Mouse (Mus musculus): Measurements from ENCODE around the gene Znhit1.

DNA sequence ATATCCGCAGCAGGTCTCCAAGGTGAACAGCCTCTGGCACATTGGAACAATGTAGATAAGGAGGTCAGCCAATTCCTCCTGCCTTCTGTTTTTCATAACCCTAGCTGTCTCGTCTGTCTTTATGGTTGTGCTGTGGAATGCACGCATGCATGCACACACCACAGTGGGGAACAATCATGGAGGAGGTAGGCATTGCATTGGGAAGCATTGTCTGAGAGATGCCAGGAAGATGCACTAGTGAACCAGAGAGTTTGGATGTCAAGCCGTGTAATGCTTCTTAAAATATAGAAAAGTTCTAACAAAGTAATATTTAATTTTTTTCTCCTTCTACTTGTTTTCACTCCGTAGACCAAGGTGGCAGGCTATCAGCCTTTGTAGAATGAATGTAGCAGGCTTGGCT lies 54.9 kb downstream of the Znhit1 start:
- TF ChIP-seq GATA1 (IDR thresholded peaks at IDR 0.05; ENCODE audit: borderline replicate concordance, low read length) (no peak), FLI1 (IDR thresholded peaks at IDR 0.05; ENCODE audit: low read length) (no peak)

All from megakaryocyte, embryonic 14.5 days (primary cell).